Mouse (Mus musculus) G1E-ER4 (cell line): ENCODE results near the gene Fam76b. TPM values are rescaled to one million over a fixed set of nuclear protein-coding genes. Genes with fewer than 3 reads are reported as not detected.

Experiments
- GATA1 ChIP-seq: IDR thresholded peaks from one replicate; pipeline ENCODE4 v1.8.0; 2012; ENCODE audit warnings: low read length, inconsistent platforms
- polyA plus RNA-seq: library from polyadenylated mRNA; stranded (reverse); fragments of >175 nt; gene quantifications from 2 replicates; pipeline ENCODE4 v1.2.3, GENCODE M21; 2012

Fam76b gene
- polyA plus RNA-seq, 1 experiment: 35.6 TPM

GRCm38 (mm10) chr9:13848481-13849480 is 21.3 kb downstream of the Fam76b start:
- no peak for TF ChIP-seq GATA1

GRCm38 (mm10) chr9:13853876-13854275 is 26.4 kb downstream of the Fam76b start:
- TF ChIP-seq GATA1: no peak

- no peak for TF ChIP-seq GATA1
These were observed 28.7 kb downstream of the Fam76b start for GRCm38 (mm10) chr9:13856247-13856646.

- TF ChIP-seq GATA1: no peak
These were observed 29.3 kb downstream of the Fam76b start for GRCm38 (mm10) chr9:13856777-13857176.

- no peak for TF ChIP-seq GATA1
These were observed 40.1 kb downstream of the Fam76b start for GRCm38 (mm10) chr9:13867646-13868045.

GRCm38 (mm10) chr9:13871631-13872030 is 44.1 kb downstream of the Fam76b start:
- TF ChIP-seq GATA1: no peak

GRCm38 (mm10) chr9:13874359-13874758 is 46.8 kb downstream of the Fam76b start:
- no peak for TF ChIP-seq GATA1

GRCm38 (mm10) chr9:13875340-13875739 is 47.8 kb downstream of the Fam76b start:
- TF ChIP-seq GATA1: no peak

GRCm38 (mm10) chr9:13880761-13881160 is 53.2 kb downstream of the Fam76b start:
- no peak for TF ChIP-seq GATA1

- no peak for TF ChIP-seq GATA1
These were observed 55.0 kb downstream of the Fam76b start for GRCm38 (mm10) chr9:13882478-13882877.

GRCm38 (mm10) chr9:13888981-13889380 is 61.5 kb downstream of the Fam76b start:
- TF ChIP-seq GATA1: no peak

GRCm38 (mm10) chr9:13889657-13890056 is 62.1 kb downstream of the Fam76b start:
- no peak for TF ChIP-seq GATA1

- TF ChIP-seq GATA1: no peak
These were observed 62.7 kb downstream of the Fam76b start for GRCm38 (mm10) chr9:13890171-13890570.

- no peak for TF ChIP-seq GATA1
These were observed 64.4 kb downstream of the Fam76b start for GRCm38 (mm10) chr9:13891888-13892287.

- TF ChIP-seq GATA1: no peak
These were observed 65.5 kb downstream of the Fam76b start for GRCm38 (mm10) chr9:13893044-13893443.

- no peak for TF ChIP-seq GATA1
These were observed 67.0 kb downstream of the Fam76b start for GRCm38 (mm10) chr9:13894491-13894890.

GRCm38 (mm10) chr9:13894936-13895335 is 67.4 kb downstream of the Fam76b start:
- no peak for TF ChIP-seq GATA1
